Mouse (Mus musculus) olfactory bulb, adult 2 months (tissue): ENCODE measurements around the gene Fbxl13.

ENCODE experiments used
- CTCF ChIP-seq: fragments of 200-500 bp; IDR thresholded peaks from 2 replicates; pipeline ENCODE4 v1.5.1; 2012; ENCODE audit warnings: low read depth, mild to moderate bottlenecking, low read length, moderate library complexity; ENCODE audit not compliant: insufficient read depth
- POLR2A ChIP-seq: fragments of 200-500 bp; IDR thresholded peaks from 2 replicates; pipeline ENCODE4 v1.6.1; 2012; ENCODE audit warnings: mild to moderate bottlenecking, low read depth, low read length, moderate library complexity; ENCODE audit not compliant: insufficient read depth

DNA sequence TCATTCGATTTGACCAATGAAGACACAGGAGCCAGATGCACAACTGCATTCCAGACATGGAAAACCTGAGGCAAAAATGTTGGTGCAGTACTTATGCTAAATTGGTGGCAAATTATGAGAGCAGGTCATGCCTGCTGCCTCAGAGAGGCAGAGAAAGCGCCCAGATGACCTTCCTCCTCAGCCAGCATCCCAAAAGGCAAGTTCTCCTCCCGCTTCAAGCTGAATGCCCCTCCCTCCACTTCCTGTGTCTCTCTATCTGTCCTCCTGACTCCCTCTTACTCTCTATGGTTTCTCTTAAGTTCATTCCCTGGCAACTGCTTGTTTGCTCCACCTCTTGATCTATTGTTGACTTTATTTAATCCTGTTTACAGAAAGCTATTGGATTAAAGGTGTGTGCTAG lies 150.7 kb downstream of the Fbxl13 start:
- TF ChIP-seq CTCF, result no peak
- TF ChIP-seq POLR2A, result no peak
